Mouse (Mus musculus) midbrain, embryonic 14.5 days (tissue): ENCODE data around the gene Uvrag. TPM values are rescaled to one million over a fixed set of nuclear protein-coding genes. Genes with fewer than 3 reads are reported as not detected.
A peak's percentile ranks its signal among the peaks of the same experiment; 100 is the strongest.

Source experiments
- ATAC-seq: fragments of 200-750 bp; cut with Nextera tagmentation; 2 replicates; pipeline ENCODE4 v1.8.0; 2017; ENCODE audit warnings: moderate number of reproducible peaks, moderate library complexity; ENCODE audit not compliant: low FRiP score, low TSS enrichment
- DNase-seq: peaks from one replicate; pipeline ENCODE4 v3.0.0-alpha.2; 2015
- H3K27ac ChIP-seq: fragments of 300-500 bp; sonication (generic); replicated peaks from 2 replicates; pipeline ENCODE4 v1.5.1; 2014; ENCODE audit warnings: mild to moderate bottlenecking, low read depth, low read length, moderate library complexity
- H3K27me3 ChIP-seq: fragments of 300-500 bp; sonication (generic); 2 replicates; pipeline ENCODE4 v1.6.1; 2014; ENCODE audit warnings: low read length, control low read depth, mixed read lengths; ENCODE audit not compliant: control insufficient read depth, insufficient read depth
- H3K36me3 ChIP-seq: fragments of 300-500 bp; sonication (generic); 2 replicates; pipeline ENCODE4 v1.6.1; 2014; ENCODE audit warnings: low read length, control low read depth; ENCODE audit not compliant: control insufficient read depth, insufficient read depth
- H3K4me1 ChIP-seq: fragments of 300-500 bp; sonication (generic); 2 replicates; pipeline ENCODE4 v1.6.1; 2014; ENCODE audit warnings: mild to moderate bottlenecking, antibody characterized with exemption, low read length, control low read depth; ENCODE audit not compliant: control insufficient read depth, insufficient read depth
- H3K4me2 ChIP-seq: fragments of 300-500 bp; sonication (generic); 2 replicates; pipeline ENCODE4 v1.6.1; 2014; ENCODE audit warnings: mild to moderate bottlenecking, low read length, moderate library complexity
- H3K4me3 ChIP-seq: fragments of 300-500 bp; sonication (generic); replicated peaks from 2 replicates; pipeline ENCODE4 v1.5.1; 2014; ENCODE audit warnings: low read depth, low read length
- H3K9ac ChIP-seq: fragments of 300-500 bp; sonication (generic); replicated peaks from 2 replicates; pipeline ENCODE4 v1.6.1; 2014; ENCODE audit warnings: mild to moderate bottlenecking, low read length, moderate library complexity
- H3K9me3 ChIP-seq: fragments of 300-500 bp; sonication (generic); 2 replicates; pipeline ENCODE4 v1.6.1; 2016; ENCODE audit warnings: low read length, control low read depth, mixed read lengths; ENCODE audit not compliant: control insufficient read depth
- WGBS: fragments of 180-500 bp; shearing (Covaris S2); extraction: QIAGEN DNeasy Blood & Tissue Kit; methylation state at CpG from one replicate; pipeline ENCODE4 v1.1.7; 2014; 5-methylcytosine and 5-hydroxymethylcytosine counted together
- polyA plus RNA-seq: library from polyadenylated mRNA; unstranded; fragments of >200 nt; fragmentation: Nextera tagmentation; extraction: Ambion mirVana; gene quantifications from 2 replicates; pipeline ENCODE4 v1.2.1, GENCODE M21; 2014

Gene Uvrag
- polyA plus RNA-seq, 1 experiment from 2014 or later = 21.0 TPM

DNA sequence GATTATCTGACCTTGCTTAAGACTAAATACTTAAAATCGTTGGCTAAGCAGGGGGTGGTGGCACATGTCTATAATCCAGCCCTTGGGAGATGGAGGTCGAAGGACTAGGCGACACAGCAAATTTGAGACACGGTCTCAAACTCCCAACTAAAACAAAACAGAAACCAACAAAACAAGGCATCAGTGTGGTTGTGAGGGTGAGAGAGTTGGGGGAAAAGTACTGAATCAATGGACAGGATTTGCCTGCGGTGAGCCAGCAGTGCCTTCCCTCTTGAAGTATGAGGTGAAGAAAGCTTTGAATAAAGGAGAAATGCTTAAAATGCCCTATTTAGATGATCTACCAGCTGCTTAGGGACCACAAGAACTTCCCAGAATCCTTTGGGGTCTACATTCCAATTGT, 247.8 kb downstream of the Uvrag start:
- no peak overlapping the region for H3K4me3 ChIP-seq
- ATAC-seq = no peak
- no peak overlapping the region for H3K27ac ChIP-seq
- no peak overlapping the region for H3K4me2 ChIP-seq
- H3K9ac ChIP-seq = no peak overlapping the region
- WGBS = 84% methylated on average over 5 of the region's 5 CpGs
- DNase-seq = no peak
- peaks cover 26% of the 10 kb centered on the region for H3K4me1 ChIP-seq
- H3K27me3 ChIP-seq = no peaks in the 10 kb centered on the region
- no peaks in the 10 kb centered on the region for H3K36me3 ChIP-seq
- H3K9me3 ChIP-seq = no peaks in the 10 kb centered on the region

DNA sequence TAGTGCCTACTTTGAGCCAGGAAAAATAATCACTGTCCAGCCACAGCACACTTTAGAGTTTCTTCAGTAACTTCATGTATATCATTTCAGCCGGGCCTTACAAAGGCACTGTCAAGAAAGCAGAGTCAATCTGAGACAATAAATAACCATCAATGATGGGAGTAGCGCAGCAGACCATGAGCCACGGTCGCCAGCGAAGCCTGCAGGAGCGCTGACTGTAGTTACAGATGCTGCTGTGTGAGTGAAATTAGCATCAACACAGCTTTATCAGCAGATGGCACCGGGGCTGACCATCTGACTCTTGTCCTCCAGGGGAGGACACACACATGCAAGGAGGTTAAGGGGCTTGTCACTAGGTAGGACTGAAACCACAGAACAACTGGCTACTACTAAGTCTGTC, 251.7 kb downstream of the Uvrag start:
- Histone ChIP-seq H3K9ac (no peak overlapping the region), H3K27me3 (no peaks in the 10 kb centered on the region), H3K4me3 (no peak overlapping the region), H3K4me1 (peaks cover 32% of the 10 kb centered on the region), H3K36me3 (no peaks in the 10 kb centered on the region), H3K4me2 (no peak overlapping the region), H3K9me3 (no peaks in the 10 kb centered on the region), H3K27ac (peak overlapping the region; percentile 80)
- peak; percentile 62 for DNase-seq
- 0 out of 2 replicates have a peak, but pooled peaks have one; percentile 26 for ATAC-seq
- WGBS = 25% methylated on average over 7 of the region's 7 CpGs

DNA sequence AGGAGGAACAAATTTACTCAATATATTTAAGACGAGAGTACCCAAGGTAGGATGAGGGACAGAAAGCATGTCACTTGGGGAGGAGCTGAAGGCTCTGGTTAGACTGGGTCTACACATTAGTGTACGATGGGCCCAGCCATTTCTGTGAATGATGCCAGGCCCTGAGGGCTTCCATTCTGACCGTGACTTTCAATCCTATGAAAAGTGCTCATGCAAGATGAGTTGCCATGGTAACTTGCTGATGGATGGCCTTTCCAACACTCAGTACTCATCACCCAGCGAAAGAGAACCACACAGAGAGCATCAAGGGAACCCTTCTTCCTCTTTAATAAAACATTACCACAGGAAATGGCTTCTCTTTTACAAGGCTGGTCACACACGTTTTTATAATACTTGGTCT, 252.1 kb downstream of the Uvrag start:
- WGBS = 20% methylated on average over 5 of the region's 5 CpGs
- DNase-seq = peak; percentile 82

GRCm38 (mm10) chr7:98887811-98888261, 253.1 kb downstream of the Uvrag start:
- DNase-seq (peak; percentile 58), ATAC-seq (peak; percentile 41; the same call in 1 of the 2 replicates)
- H3K4me3 ChIP-seq = no peak overlapping the region
- peaks cover 32% of the 10 kb centered on the region for H3K4me1 ChIP-seq
- peak overlapping the region; percentile 80 for H3K27ac ChIP-seq
- WGBS = 18% methylated on average over 22 of the region's 22 CpGs
- no peaks in the 10 kb centered on the region for H3K27me3 ChIP-seq
- H3K9ac ChIP-seq = no peak overlapping the region; the same call in 1 of the 2 replicates
- H3K36me3 ChIP-seq = no peaks in the 10 kb centered on the region
- H3K9me3 ChIP-seq = no peaks in the 10 kb centered on the region
- no peak overlapping the region for H3K4me2 ChIP-seq

More for the DNA sequence above, 252.1 kb downstream of the Uvrag start:
- H3K9me3 ChIP-seq = no peaks in the 10 kb centered on the region
- no peaks in the 10 kb centered on the region for H3K36me3 ChIP-seq
- no peak overlapping the region for H3K4me2 ChIP-seq
- peak overlapping the region; percentile 80 for H3K27ac ChIP-seq
- H3K9ac ChIP-seq = no peak overlapping the region
- H3K4me3 ChIP-seq = no peak overlapping the region
- ATAC-seq = peak; percentile 73
- H3K4me1 ChIP-seq = peaks cover 32% of the 10 kb centered on the region
- H3K27me3 ChIP-seq = no peaks in the 10 kb centered on the region

GRCm38 (mm10) chr7:98881887-98882286, 259.1 kb downstream of the Uvrag start:
- Histone ChIP-seq H3K4me1 (peaks cover 4% of the 10 kb centered on the region), H3K9me3 (no peaks in the 10 kb centered on the region), H3K4me3 (no peak overlapping the region), H3K27ac (no peak overlapping the region), H3K36me3 (no peaks in the 10 kb centered on the region), H3K9ac (no peak overlapping the region), H3K4me2 (no peak overlapping the region), H3K27me3 (no peaks in the 10 kb centered on the region)
- no peak for ATAC-seq
- WGBS = 73% methylated on average over 4 of the region's 4 CpGs
- DNase-seq = no peak

- no peak overlapping the region for H3K4me3 ChIP-seq
- peaks cover 14% of the 10 kb centered on the region for H3K4me1 ChIP-seq
- H3K9ac ChIP-seq = no peak overlapping the region
- no peak for ATAC-seq
- DNase-seq = no peak
- H3K27ac ChIP-seq = no peak overlapping the region
- no peaks in the 10 kb centered on the region for H3K9me3 ChIP-seq
- no peaks in the 10 kb centered on the region for H3K27me3 ChIP-seq
- H3K4me2 ChIP-seq = no peak overlapping the region
- no peaks in the 10 kb centered on the region for H3K36me3 ChIP-seq
- WGBS = 88% methylated on average over 2 of the region's 2 CpGs
Observed at GRCm38 (mm10) chr7:98879176-98879575, 261.8 kb downstream of the Uvrag start.

DNA sequence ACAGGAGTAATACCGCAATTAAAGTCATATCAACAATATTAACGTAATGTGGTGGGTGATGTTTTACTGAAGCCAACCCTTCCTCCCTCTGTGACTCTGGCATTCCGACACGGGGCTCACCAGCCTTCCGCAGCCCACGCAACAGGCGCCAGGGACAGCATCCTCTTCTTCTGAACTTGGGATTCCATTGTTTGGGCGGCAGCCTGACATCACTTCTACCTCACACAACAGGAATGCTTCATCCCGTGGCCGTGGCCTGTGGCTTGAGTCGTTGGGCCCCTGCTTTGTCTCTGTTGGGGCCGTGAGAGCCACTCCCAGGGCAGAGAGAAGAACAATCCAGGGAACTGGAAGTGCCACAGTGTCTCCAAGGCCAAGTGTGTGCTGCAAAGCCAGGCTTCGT, 264.8 kb downstream of the Uvrag start:
- H3K4me1 ChIP-seq = peaks cover 14% of the 10 kb centered on the region
- no peak overlapping the region for H3K4me3 ChIP-seq
- DNase-seq (peak; percentile 28), ATAC-seq (no peak)
- no peak overlapping the region for H3K27ac ChIP-seq
- H3K27me3 ChIP-seq = no peaks in the 10 kb centered on the region
- no peaks in the 10 kb centered on the region for H3K36me3 ChIP-seq
- no peak overlapping the region for H3K4me2 ChIP-seq
- 33% methylated on average over 13 of the region's 13 CpGs for WGBS
- H3K9ac ChIP-seq = no peak overlapping the region
- H3K9me3 ChIP-seq = no peaks in the 10 kb centered on the region

GRCm38 (mm10) chr7:98875390-98875990, 265.5 kb downstream of the Uvrag start:
- no peak overlapping the region for H3K9ac ChIP-seq
- peaks cover 14% of the 10 kb centered on the region for H3K4me1 ChIP-seq
- DNase-seq (peak; percentile 53), ATAC-seq (no peak)
- no peaks in the 10 kb centered on the region for H3K36me3 ChIP-seq
- H3K27me3 ChIP-seq = no peaks in the 10 kb centered on the region
- no peak overlapping the region; the same call in 1 of the 2 replicates for H3K4me2 ChIP-seq
- H3K4me3 ChIP-seq = no peak overlapping the region
- WGBS = 29% methylated on average over 13 of the region's 13 CpGs
- no peaks in the 10 kb centered on the region for H3K9me3 ChIP-seq
- no peak overlapping the region for H3K27ac ChIP-seq

GRCm38 (mm10) chr7:98874411-98874951, 266.5 kb downstream of the Uvrag start:
- Histone ChIP-seq H3K27ac (no peak overlapping the region), H3K27me3 (no peaks in the 10 kb centered on the region), H3K9me3 (no peaks in the 10 kb centered on the region), H3K4me3 (no peak overlapping the region), H3K36me3 (no peaks in the 10 kb centered on the region), H3K4me2 (no peak overlapping the region), H3K9ac (no peak overlapping the region), H3K4me1 (peaks cover 14% of the 10 kb centered on the region)
- 69% methylated on average over 6 of the region's 6 CpGs for WGBS
- DNase-seq (no peak), ATAC-seq (no peak)
